11 mouse cellular contexts compared by ENCODE assay signal in the genomic region with DNA sequence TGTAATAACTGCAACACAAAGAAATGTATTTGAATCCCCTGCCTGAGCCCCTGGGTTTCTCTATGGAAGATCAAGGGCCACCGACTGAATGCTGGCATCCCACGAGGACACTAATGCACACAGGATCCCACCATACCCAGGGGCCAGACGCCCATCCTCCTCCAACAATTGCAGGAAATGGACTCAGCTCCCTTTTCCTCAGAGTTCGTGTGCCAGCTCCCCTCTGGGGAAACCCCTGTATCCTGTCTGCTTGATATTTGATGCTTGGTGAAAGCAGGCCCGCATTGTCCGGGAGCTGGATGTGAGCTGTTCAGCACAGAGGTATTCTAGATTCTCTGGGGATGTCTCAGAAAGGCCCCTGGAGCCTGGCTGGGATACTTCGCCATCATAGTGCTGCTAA.
A peak's percentile ranks its signal among the peaks of the same experiment; 100 is the strongest.
DNase-seq lines count a peak whose midpoint lies in the region; ATAC-seq and TF ChIP-seq lines count a peak whose summit lies in the region.
"Had no signal": no experiment of that assay in that cellular context is flagged by ENCODE, and none has a peak within 500 bp of the region (broad histone marks: within the 10 kb centered on the region; RNA-seq: fewer than 3 reads in every experiment).

No protein-coding gene starts in this region.

- 69% methylated on average over 7 of the region's 7 CpGs for WGBS in neural tube, embryonic 15.5 days
- WGBS in heart, embryonic 13.5 days = 34% methylated on average over 7 of the region's 7 CpGs
- WGBS in kidney, postnatal 0 days = 27% methylated on average over 7 of the region's 7 CpGs

- H3K27me3 ChIP-seq in neural tube, embryonic 15.5 days (replicated peaks) = no peaks in the 10 kb centered on the region
- H3K27me3 ChIP-seq in heart, embryonic 13.5 days (replicated peaks) = no peaks in the 10 kb centered on the region
- no peaks in the 10 kb centered on the region for H3K27me3 ChIP-seq in kidney, postnatal 0 days (ENCODE audit: insufficient read depth, low read length)
- H3K27me3 ChIP-seq: hindbrain, embryonic 15.5 days; neural tube, embryonic 12.5 days had no signal

- H3K36me3 ChIP-seq in neural tube, embryonic 15.5 days = no peaks in the 10 kb centered on the region
- no peaks in the 10 kb centered on the region for H3K36me3 ChIP-seq in heart, embryonic 13.5 days
- H3K36me3 ChIP-seq in kidney, postnatal 0 days (ENCODE audit: insufficient read depth, low read length) = no peaks in the 10 kb centered on the region
- H3K36me3 ChIP-seq: hindbrain, embryonic 15.5 days; neural tube, embryonic 12.5 days had no signal

- no peak for TF ChIP-seq CTCF in kidney, postnatal 0 days (IDR thresholded peaks at IDR 0.05; ENCODE audit: low read depth)

- no peak overlapping the region for H3K4me2 ChIP-seq in neural tube, embryonic 15.5 days
- H3K4me2 ChIP-seq in heart, embryonic 13.5 days = no peak overlapping the region
- no peak overlapping the region for H3K4me2 ChIP-seq in kidney, postnatal 0 days (ENCODE audit: low read length)
- H3K4me2 ChIP-seq: hindbrain, embryonic 15.5 days; neural tube, embryonic 12.5 days had no signal

- peak; percentile 30 for DNase-seq in neural tube, embryonic 10.5 days (ENCODE audit: extremely low spot score, low spot score)
- peak; percentile 58 for DNase-seq in kidney, postnatal 0 days (ENCODE audit: low spot score)
- DNase-seq in yolk sac, embryonic 10.5 days (ENCODE audit: low spot score) = peak; percentile 22
- DNase-seq in spleen, postnatal 4 days (ENCODE audit: low spot score in 2 of 2) = no peak
- DNase-seq in left cerebral cortex, adult 9 months (ENCODE audit: low spot score in 2 of 2) = no peak
- no peak for DNase-seq in layer of hippocampus, adult 9-11 months
- DNase-seq: thymus, postnatal 14 days had no signal

- H3K9ac ChIP-seq in neural tube, embryonic 15.5 days (replicated peaks) = no peak overlapping the region
- H3K9ac ChIP-seq in heart, embryonic 13.5 days = no peak overlapping the region
- no peak overlapping the region for H3K9ac ChIP-seq in kidney, postnatal 0 days (ENCODE audit: low read depth, low read length)
- H3K9ac ChIP-seq: hindbrain, embryonic 15.5 days; neural tube, embryonic 12.5 days had no signal

- H3K4me3 ChIP-seq in neural tube, embryonic 15.5 days (replicated peaks) = no peak overlapping the region
- no peak overlapping the region for H3K4me3 ChIP-seq in heart, embryonic 13.5 days
- H3K4me3 ChIP-seq in kidney, postnatal 0 days (replicated peaks; ENCODE audit: low read depth, low read length) = no peak overlapping the region
- H3K4me3 ChIP-seq: hindbrain, embryonic 15.5 days; neural tube, embryonic 12.5 days had no signal

- H3K9me3 ChIP-seq in neural tube, embryonic 15.5 days (replicated peaks) = no peaks in the 10 kb centered on the region
- no peaks in the 10 kb centered on the region for H3K9me3 ChIP-seq in heart, embryonic 13.5 days
- no peaks in the 10 kb centered on the region for H3K9me3 ChIP-seq in kidney, postnatal 0 days (replicated peaks; ENCODE audit: low read length)
- H3K9me3 ChIP-seq: hindbrain, embryonic 15.5 days; neural tube, embryonic 12.5 days had no signal

- ATAC-seq in neural tube, embryonic 15.5 days (ENCODE audit: low FRiP score) = no peak
- no peak; the same call in 1 of the 2 replicates for ATAC-seq in heart, embryonic 13.5 days (ENCODE audit: extremely low read depth, insufficient number of reproducible peaks, low FRiP score, low TSS enrichment)
- ATAC-seq in kidney, postnatal 0 days (replicated peaks; ENCODE audit: low FRiP score, low read depth) = no peak

- no peak overlapping the region for H3K27ac ChIP-seq in neural tube, embryonic 15.5 days (replicated peaks)
- H3K27ac ChIP-seq in heart, embryonic 13.5 days (replicated peaks) = peak overlapping the region; percentile 38
- H3K27ac ChIP-seq in kidney, postnatal 0 days = no peak overlapping the region
- H3K27ac ChIP-seq: hindbrain, embryonic 15.5 days; neural tube, embryonic 12.5 days had no signal

- H3K4me1 ChIP-seq in neural tube, embryonic 15.5 days = no peaks in the 10 kb centered on the region
- H3K4me1 ChIP-seq in heart, embryonic 13.5 days = 0 out of 2 replicates have a peak, but pooled peaks cover 7% of the 10 kb centered on the region
- no peaks in the 10 kb centered on the region for H3K4me1 ChIP-seq in kidney, postnatal 0 days (replicated peaks; ENCODE audit: insufficient read depth, low read length)
- H3K4me1 ChIP-seq: hindbrain, embryonic 15.5 days; neural tube, embryonic 12.5 days had no signal

Comparison
In these comparisons a context has a peak if more than half of its experiments do, and no peak if none do; other contexts are left out.
1. DNase-seq: peak in neural tube, embryonic 10.5 days (single experiment), kidney, postnatal 0 days (single experiment) and yolk sac, embryonic 10.5 days (single experiment); none in spleen, postnatal 4 days (0 of 2), left cerebral cortex, adult 9 months (0 of 2) and layer of hippocampus, adult 9-11 months (single experiment).